Mouse (Mus musculus): ENCODE measurements around the gene Cda.

Cda gene

DNA sequence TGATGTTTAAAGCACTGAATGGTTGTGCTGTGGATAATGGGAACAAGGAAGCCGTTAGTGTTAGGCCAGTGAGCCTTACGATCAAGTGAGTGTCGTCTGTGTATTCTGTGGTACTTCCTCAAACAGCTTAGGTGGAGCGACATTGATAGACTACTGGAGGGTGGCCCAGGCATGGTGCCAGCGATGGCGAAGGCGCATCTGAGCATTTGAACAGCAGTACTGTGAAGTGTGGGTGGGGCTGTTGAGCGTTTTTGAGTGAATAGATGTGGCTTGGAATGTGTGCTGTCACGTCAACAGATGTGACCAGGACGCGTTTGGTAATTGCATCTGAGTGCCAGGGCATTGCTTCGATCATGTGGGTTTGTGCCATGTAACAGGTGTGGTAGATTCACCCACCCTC is 60.1 kb downstream of the Cda start:
- DNase-seq (ENCODE audit: low read depth, low spot score): no peak

DNA sequence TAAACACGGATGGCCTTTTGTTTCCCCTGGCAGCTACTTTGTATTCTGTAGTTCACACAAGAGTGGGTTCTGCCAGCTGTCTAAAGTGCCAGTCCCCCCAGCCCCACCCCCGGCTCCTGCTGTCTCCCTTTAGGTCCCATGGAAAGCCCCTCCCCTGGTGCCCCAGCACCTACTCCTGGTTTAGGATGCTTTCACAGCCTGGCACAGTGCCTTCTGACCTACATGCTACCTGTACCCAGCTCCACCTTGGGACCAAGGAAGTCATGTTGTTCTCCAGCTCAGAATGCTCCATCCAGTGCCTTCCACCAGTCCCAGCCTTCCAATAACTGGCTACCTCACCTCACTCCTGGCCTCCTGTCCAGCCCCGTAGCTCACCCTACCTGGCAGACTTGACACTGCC is 60.8 kb downstream of the Cda start:
- DNase-seq (ENCODE audit: low read depth, low spot score): no peak

DNA sequence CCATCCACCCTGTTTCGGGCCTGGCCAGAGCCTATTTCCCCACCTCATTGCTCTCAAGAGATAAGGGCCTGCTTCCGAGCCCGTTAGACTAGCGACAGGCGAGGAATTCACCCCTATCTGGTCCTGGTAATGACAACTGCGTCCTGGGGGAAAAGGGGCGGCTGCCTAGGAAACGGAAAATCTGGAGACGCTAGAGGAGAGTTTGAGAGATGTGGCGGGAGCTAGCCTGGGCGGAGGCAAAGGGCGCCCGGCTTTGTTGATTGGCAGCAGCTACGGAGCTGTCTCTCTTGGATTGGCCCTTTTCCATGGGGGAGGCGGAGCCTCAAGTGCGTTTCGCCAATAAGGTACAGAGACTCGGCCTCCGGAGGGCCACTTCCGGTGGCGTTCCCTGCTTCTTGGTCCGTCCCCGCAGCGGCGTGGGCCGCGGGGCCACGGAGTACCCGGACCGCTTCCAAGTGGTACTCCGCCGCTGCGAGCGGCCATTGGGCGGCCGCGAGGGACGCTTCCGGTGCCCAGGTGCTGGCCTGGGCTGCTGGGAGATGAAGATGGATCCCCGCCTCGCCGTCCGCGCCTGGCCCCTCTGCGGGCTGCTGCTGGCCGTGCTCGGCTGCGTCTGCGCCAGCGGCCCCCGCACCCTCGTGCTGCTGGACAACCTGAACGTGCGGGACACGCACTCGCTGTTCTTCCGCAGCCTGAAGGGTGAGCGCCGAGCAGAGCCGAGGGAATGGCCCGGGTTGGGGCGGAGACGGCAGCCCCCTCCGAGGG is 63.3 kb downstream of the Cda start, which contains the start of gene Ddost:
Gene Ddost (plus strand): TSS at position 391 of the 765 bp plus-strand sequence.
- peak; percentile 99 for DNase-seq (ENCODE audit: low read depth, low spot score)

DNA sequence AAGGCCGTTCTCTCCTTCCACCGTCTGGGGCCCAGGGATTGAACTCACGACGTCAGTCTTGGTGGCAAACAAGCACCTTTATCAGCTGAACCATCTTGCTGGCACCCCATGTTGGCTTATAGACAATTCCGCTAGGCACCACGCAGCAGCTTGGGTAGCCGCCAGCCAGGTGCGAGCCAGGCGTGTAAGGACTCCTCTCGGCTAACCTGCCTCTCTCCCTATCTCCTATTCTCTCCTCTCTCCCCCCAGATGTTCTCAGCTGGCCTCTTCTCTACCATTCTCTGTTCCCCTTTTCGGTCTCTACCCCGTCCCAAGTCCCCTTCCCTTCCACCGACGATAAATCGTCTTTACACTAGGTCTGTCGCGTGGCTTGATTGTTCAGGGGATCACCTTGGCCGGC is 64.0 kb downstream of the Cda start:
- DNase-seq (ENCODE audit: low read depth, low spot score): no peak

DNA sequence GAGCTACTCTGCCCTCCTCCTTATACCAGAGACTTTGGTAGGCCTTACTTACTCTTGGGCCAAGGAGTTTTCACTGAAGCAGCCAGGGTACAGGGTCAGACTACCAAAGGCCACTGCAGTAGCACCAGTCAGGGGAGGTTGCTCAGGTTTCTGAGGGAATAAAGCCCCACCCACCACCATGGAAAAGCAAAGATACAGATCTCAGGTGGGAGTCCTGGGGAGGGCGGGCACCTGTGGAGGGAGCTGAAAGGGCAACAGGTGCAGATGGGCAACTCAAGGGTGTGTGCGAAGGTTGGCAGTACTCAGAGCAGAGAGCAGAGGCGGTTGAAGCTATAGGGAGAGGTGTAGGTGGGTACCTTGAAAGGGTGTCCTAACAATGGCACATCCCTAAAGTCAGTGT is 64.8 kb downstream of the Cda start:
- DNase-seq (ENCODE audit: low read depth, low spot score): no peak

DNA sequence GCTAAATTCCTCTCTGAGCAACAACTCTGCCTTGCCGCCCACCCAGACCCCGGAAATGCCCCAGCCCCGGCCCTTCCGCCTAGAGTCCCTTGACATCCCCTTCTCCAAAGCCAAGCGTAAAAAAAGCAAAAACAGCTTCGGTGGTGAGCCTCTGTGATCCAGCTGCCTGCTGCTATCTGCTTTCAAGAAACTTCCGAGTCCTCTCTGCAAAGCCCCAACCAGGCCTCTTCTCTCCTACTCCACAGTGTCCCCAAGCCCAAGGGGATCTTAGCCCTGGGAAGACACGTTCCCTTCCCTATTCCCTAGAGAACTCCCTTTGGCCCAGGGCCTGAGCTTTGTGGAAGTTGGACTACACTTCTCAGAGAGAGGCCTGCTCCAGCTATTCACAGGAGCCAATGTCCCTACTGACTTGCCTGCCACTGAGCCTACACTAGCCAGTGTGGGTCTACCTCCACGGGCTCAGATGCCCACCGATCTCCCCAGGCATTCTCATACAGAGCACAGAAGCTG is 66.5 kb downstream of the Cda start:
- DNase-seq (ENCODE audit: low read depth, low spot score): no peak

DNA sequence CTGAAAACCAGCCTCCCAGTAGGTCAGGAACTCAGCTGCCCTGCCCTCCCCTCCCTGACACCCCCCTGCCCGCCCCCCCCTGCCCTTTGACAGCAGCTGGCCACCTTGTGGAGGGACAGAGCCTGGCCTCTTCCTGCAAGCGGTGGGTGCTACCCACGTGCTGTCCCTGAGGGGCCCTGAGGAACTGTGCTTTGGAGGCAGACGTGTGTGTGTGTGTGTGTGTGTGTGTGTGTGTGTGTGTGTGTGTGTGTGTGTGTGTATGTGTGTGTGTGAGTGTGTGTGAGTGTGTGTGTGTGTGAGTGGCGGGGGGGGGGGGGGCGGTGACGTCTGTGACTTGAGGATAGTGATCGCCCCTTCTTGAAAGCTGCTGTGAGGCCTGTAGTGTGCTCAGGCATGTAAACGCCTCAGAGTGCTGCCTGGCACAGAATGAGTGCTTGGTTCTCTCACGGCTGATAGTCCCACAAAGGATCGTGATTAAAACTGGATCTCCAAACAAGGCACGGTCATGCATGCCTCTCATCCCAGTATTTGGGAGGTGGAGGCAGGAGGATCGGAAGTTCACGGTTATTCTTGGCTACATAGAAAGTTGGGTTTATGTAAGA is 73.7 kb downstream of the Cda start:
- DNase-seq (ENCODE audit: low read depth, low spot score): no peak

DNA sequence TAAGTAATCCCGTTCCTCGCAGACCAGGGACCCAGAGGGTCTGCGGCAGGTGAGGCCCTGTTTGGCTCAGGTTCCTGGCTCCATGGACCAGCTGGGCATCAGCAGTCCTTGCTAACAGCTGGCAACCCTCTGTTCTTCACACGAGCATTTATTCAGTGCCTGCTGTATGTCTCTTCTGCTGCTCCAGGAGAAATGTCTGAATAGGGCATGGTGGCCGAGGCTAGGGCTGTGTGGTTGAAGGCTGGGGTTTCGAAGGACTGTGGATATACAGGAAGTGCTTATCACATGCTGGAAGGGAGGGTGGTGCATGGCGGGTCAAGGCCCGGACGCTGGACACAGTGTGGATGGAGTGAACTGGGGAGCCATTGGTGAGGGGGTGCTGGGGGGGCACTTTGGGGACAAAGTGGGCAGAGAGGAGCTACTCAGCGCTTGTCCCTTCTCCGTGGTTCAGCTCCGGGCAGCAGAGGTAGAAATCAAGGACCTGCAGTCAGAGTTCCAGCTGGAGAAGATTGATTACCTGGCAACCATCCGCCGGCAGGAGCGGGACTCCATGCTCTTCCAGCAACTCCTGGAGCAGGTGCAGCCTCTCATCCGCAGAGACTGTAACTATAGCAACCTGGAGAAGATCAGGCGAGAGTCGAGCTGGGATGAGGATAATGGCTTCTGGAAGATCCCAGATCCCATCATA is 74.4 kb downstream of the Cda start:
- DNase-seq (ENCODE audit: low read depth, low spot score): no peak

DNA sequence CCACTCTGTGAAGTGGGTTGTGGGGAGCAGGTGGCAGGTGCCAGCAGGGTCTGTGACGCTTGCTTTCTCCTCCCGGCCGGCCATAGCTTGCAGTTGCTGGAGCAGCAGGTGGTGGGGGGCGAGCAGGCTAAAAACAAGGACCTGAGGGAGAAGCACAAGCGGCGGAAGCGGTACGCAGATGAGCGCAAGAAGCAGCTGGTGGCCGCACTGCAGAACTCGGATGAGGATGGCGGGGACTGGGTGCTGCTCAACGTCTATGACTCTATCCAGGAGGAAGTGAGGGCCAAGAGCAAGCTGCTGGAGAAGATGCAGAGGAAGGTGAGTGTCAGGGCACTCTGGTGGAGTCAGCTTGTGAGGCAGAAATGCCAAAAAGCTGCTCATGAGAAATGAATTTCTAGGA is 75.8 kb downstream of the Cda start:
- no peak for DNase-seq (ENCODE audit: low read depth, low spot score)

DNA sequence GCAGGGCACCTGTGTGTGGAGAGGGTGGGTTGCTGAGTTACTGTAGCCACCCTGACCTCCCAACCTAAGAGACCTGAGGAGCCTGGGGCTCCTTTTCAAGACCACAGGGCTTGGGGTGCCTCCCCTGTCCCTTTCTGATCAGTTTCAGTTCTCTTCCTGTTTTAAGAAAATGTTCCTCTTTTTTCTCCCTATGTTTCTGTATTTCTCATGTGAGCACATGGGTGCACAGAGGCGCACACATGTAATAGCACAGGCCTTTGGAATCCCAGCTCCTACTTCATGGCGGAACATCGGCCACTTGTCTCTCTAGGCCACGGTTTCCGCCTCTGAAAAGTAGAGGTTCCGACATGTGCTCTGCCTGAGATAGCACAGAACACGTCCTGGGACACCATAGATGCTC is 79.1 kb downstream of the Cda start:
- DNase-seq (ENCODE audit: low read depth, low spot score): no peak
